Mouse (Mus musculus) T-helper 17 cell (primary cell): Measurements from ENCODE around the gene Ampd1.

Experiments used
- in situ Hi-C, 2 experiments: fragments of 300-600 bp; cut with MboI, MseI; formaldehyde crosslinking; loops; 1 replicate in 1 of 2; 2 replicates in 1 of 2; pipeline ENCODE4 v1.15.1; 2025; ENCODE audit warnings: high pct_unique_total_duplicates in 2 of 2

The Ampd1 gene

DNA sequence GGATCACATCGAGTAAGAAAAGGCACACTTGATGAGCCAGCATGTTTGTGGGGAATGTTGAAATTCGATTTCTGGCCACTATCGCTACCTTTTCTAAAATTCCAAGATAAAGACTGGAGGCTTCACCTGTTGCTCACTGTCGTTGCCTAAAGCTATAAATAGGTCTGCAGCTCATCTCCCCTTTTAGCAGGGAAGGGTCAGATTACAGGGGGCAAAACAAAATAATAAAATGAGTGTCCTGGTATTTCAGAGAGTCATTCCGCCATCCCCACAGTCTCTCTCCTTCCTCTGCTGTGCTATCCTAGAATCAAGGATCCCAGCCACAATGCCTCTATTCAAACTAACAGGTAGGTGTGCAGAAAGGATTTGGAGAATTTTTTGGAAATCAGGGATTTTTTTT lies at the start of gene Ampd1:
TSS of gene Ampd1 (plus strand) at position 244 of the 400 bp plus-strand sequence.
- in situ Hi-C loops, result no loop called here

DNA sequence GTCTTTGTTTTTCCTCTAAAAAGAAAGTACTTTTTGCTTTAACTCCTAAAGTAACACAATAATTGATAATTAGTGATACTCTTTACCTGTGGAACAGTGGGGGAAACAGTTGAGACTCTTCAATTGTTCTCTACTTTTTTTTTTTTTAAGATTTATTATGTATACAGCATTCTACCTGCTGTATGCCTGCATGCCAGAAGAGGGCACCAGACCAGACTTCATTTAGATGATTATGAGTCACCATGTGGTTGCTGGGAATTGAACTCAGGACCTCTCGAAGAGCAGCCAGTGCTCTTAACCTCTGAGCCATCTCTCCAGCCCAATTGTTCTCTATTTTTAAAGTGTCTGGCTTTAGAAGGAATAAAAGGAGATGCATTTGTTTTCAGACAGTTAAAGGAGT lies 47.6 kb upstream of the Ampd1 start:
- in situ Hi-C loops, result loop anchor here (10.0 to 25.0 kb wide), 2 partner anchors 149 to 1439 kb away; partner anchors contain the start of gene Bcas2 (in 1 of the 2)

DNA sequence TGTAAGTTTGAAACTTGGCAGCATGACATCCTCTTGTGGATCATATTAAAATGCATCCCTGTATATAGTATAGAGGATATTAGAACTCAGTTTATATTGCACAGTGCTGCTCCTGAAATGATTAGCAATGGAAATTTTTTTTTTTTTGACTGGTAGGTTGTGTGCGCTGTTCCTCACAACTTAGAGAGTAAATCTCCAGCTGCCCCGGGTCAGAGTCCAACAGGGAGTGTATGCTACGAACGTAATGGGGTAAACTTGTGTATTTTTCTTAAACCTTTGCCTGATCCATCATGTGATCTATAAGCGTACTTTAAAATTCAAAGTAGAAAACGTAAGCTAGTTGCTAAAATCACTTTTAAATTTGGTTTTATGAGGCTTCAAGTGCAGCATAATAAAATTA lies 33.5 kb upstream of the Ampd1 start:
- in situ Hi-C loops, result loop anchor here in 1 of 2 experiments (25.0 kb wide), 1 partner anchor 1453 kb away; no protein-coding TSS in a partner anchor

DNA sequence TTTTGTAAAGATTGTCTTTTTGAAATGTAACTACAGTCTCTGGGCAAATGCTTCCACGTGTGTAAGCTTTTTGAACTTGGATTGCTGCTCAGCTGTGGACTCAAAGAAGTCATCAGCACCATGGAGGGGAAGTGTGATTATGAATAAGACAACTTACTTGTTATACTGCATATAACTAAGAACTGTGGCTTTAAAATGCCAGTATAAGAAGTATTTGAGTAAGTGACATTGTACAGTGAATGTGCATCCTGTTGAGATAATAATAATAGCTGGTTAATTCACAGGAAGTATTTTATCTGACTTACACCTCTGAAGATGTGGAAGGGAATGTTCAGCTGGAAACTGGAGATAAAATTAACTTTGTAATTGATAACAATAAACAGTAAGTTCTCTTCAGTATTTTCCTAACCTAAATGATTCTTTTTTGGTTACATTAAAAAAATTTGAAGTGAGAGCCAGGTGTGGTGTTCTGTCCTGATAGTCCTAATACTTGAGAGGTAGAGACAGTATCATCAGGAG lies 32.9 kb upstream of the Ampd1 start:
- in situ Hi-C loops, result loop anchor here in 1 of 2 experiments (25.0 kb wide), 1 partner anchor 1454 kb away; no protein-coding TSS in a partner anchor

DNA sequence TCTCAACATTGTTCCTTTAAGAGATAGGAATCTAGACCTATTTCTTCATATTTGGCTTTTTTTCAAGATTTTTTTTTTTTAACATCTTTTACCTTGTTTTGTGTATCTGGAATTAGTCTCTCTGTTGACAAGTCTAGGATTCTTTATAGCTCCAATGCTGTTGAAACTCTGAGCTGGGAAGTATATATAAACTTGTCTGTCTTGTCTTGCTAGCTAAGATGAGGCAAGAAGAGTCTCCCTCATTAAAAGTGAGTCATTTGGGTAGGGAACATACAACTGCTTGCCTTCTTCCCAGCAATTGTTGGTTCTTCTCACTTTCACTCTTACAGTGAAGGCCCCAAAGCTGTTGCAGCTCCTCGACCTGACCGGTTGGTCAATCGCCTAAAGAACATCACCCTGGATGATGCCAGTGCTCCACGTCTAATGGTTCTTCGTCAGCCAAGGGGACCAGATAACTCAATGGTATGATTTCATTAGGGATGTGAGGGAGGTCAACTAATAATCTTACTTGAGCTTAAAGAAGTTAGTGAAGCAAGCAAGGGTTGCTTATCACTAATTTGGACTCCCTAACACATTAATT lies 17.7 kb upstream of the Ampd1 start:
- in situ Hi-C loops, result no loop called here

DNA sequence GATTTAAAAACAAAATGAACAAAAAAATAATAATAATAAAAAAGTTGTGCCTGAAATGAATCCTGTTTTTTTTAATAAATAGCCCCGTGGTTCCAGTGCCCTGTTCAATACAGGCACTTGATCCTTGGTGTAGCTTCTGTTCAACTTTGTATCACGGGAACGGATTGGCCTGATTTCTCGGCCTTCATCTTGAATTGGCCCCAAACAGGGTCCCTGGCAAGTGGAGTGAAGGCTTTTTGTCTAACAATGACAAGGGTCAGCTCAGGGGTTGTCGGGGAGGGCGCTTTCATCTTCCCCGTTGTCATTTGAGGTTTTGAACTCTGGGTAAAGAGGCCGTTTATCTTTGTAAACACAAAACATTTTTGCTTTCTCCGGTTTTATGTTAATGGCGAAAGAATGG lies 16.1 kb upstream of the Ampd1 start:
- in situ Hi-C loops, result no loop called here

DNA sequence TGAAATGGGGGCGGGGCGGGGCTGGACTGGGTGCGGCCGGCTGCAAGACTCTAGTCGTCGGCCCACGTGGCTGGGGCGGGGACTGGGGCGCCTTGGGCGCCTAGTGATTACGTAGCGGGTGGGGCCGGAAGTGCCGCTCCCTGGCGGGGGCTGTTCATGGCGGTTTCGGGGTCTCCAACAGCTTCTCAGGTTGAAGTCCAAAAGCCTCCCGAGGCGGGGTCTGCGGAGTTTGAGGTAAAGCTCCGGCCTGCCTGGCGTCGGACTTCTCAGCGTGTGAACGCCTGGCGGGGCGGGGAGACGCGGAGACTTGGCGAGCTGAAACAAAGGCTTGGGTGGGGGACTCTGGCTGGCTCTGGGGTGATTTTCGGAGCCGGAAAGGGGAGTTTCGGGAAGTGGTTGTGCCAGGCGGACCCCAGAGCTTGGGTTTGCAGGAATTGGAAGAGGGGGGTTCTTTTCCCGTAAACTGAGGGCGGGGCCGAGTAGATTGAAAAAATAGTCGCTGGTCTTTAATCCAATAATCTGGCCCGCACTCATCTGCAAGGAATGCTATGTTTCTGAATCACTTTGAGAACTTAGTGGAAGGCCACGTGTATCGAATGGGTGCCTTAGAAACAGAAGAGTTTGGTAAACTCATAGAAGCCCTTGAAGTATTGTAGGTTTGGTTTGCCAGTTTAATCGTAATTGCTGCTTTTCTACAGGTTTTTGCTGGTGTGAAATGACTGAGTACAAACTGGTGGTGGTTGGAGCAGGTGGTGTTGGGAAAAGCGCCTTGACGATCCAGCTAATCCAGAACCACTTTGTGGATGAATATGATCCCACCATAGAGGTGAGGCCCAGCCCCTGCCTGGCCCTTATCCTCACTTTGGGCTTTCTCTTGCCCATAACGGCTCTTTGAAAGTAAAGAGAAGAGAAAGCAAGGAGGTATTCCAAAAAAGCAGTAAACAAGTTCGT lies 15.3 kb upstream of the Ampd1 start, which contains the start of gene Nras:
TSS of gene Nras (plus strand) at position 79 of the 951 bp plus-strand sequence.
- in situ Hi-C loops, result no loop called here

DNA sequence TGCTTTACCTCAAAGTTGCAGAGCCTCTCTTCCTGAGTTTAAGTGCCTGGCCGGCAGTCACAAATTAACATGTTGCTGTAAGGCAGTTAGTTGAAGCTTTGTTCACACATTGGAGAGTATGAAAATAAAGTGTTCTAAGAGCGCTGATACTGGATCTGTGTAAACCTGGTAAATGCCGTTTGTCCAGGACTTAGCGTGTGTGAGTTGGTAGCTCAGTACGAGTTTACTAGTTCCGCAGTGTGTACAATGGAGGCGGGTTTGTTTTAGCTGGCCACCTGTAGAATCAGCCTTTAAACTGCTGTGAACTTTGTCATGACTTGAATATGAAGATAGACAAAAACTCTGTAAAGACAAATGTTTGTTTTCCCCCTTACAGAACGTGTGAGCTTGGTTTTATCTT lies 6.9 kb upstream of the Ampd1 start:
- in situ Hi-C loops, result no loop called here

DNA sequence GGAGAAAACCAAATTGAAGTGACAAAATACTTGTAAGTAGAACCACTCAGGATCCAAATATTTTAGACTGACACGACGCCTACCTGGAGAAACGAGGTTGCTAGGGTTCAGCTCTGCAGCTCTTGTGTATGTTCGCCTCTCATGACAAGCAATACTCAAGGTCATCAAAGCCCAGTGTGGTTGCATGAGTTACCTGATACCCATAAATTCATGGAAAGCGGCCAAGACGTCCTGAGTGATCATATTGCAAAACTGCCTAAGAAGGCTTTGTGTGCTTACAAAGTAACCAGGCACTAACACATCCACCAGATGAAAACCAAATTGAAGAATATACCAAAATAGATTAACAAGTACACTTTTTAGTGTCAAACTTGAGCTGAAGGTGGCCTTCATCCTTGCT lies 4.8 kb upstream of the Ampd1 start:
- in situ Hi-C loops, result no loop called here

DNA sequence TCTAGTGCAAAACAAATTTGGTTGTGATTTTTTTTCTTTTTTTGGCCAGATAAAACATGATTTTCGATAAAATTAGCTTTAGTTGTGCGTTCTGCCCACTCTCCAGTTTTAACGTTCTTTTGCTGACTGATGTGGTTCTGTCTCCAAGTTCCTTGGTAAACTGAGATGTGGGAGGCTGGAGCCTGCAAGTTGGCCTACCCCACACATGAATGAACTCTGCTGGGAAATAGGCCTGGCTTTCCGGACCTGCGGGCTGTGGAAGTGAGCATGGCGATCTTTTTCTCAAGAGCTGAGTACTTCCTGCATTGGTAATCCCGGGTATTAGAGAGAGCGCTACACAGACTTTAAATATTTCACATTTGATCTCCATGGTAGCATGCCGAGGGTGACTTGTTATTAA lies 2.1 kb downstream of the Ampd1 start:
- in situ Hi-C loops, result loop anchor here in 1 of 2 experiments (5.0 kb wide), 1 partner anchor 81 kb away; no protein-coding TSS in a partner anchor

DNA sequence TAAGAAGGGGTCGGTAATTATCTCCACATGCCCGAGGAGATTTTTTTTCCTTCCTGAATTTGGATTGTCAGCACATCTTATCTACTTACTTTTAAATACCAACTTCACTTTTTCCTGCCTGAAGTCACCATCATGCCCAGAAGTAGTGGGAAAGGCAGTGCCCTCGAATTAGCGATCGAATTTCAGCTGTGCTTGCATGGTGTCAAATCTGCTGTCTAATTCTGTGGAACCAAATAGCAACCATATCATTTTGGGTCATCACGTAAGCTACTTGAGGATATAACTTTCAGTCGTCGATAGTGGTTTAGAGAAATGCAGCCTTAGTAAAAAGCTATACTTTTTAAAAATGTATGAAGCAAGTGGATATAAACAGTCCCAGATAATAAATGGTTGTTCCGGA lies 2.7 kb downstream of the Ampd1 start:
- in situ Hi-C loops, result loop anchor here in 1 of 2 experiments (5.0 kb wide), 1 partner anchor 81 kb away; no protein-coding TSS in a partner anchor

DNA sequence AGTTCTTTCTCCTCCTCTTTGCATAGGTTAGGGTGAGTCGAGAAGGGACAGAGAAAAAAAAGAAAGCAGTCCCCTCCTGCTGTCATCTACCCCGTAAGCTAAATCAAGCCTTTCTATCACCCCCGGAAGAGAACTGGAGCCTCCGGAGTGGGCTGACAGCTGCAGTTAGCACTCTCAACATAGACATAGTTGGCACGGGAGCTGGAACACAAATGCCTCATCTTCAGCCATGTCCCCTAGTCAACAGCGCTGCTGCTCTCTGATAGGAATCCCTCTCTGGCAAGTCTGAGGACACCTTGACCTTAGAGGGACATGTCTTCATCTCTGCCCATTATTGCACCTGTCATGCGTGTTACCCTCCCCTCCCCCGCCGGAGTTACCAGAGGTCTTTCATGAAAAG lies 5.5 kb downstream of the Ampd1 start:
- in situ Hi-C loops, result loop anchor here in 1 of 2 experiments (5.0 kb wide), 1 partner anchor 78 kb away; no protein-coding TSS in a partner anchor

DNA sequence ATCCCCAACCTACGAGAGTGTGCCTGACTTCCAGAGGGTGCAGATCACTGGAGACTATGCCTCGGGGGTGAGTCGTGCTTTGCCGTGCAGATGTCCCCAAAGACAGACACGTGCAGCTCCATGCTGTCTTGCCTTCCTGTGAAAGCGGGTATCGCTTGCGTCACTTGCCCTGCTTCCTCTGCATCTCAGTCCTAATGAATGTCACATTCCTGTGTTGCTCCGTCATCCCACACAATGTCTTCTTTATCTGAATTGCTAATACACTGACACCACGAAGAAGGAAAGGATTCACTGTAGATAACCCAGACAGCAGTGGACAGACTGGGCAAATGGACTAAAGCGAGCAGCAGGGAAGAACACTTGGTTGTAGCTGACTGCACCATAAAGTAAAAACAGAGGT lies 7.2 kb downstream of the Ampd1 start:
- in situ Hi-C loops, result no loop called here

DNA sequence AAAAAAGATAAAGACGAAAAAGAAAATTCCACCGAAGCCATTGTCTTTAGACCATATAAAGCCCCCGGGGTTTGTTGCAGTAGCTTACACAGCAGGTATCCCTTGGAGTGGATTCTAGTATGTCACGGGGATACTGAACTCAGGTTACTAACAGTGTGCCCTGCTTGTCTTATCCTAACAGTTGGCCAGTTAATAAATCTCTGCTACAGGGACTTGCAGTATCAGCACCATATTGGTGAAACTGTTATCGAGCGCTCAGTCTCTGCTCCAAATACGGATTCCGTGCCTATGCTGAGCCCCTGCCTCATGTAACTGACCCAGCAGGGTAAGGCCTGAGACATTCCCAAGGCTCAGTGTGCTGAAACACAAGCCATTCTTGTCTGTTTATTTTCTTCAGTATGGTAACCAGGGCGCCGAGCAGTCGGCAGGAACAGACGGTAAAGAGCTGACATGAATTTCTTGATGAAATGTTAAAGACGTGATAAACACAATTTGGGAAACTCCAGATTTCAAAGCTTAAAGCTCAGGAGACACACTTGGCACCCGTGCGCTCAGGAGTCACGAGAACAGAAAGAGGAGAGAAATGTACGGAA lies 8.1 kb downstream of the Ampd1 start:
- in situ Hi-C loops, result no loop called here

DNA sequence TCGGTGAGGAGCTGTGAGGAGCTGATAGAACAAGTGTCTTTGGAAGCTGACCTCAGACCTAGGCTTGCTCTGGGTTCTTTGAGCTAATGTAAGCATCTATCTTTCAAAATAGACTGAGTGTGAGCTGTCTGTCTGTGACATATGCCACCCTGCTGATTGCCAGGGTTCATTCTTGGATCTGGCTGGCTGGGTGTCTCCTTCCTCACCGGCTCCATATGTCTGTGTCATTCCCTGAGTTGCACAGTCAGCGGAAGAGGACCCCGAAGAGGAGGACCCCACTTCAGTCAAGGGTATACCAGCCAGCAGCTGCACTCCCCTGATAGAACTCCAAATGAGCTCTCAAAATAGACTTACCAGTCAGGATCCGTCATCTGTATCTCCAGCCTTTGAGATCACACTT lies 8.9 kb downstream of the Ampd1 start:
- in situ Hi-C loops, result no loop called here

DNA sequence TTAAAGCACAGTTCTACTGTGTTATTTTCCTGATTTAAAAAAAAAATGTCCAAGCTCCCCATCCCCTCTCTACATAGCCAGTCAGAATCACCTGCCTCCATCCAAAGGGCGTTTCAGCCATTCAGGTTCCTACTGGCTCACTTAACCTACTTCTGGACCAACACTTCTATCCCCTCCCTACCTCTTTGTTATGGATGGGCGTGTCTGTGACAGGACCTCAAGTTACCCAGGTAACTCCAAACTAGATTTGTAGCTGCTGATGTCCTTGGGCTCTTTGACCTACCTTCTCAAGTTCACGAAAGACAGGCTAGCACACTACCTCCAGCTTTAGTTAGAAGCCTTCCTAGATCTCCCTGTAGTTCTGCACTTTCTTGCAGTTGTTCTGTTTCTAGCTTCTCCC lies 12.2 kb downstream of the Ampd1 start:
- in situ Hi-C loops, result no loop called here

DNA sequence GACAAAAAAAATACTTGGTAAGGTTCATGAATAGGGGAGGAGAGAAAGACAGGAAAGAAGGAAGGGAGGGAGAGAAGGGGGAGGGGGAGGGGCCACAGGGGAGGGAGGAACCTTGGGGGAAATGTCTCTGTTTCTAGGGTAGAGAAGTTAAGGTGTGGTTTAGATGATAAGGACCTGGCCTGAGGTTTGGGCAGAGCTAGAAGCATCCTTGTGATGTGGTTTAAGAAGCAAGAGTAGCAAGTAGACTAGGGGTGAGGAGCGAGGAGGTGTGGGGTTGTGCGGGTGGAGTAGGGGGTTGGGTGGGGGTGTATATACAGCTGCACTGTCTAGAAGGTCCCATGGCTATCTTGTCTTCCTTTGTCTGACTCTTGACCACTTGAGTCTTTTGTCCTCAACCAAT lies 17.9 kb downstream of the Ampd1 start:
- in situ Hi-C loops, result loop anchor here (10.0 kb wide), 2 partner anchors 73 to 1723 kb away; partner anchors contain the start of gene Mov10 (in 1 of the 2)

DNA sequence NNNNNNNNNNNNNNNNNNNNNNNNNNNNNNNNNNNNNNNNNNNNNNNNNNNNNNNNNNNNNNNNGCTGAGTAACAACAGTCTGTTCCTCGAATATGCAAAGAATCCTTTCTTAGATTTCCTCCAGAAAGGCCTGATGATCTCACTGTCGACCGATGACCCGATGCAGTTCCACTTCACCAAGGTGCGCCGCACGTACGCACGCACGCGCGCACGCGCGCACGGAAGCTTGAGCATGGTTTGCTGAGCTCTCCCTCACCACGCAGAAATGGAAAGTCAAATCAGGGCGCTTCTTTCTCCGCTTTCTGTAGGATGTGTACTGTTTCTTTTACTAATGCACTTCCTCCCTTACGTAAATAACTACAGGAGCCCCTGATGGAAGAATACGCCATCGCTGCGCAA lies 24.8 kb downstream of the Ampd1 start:
- in situ Hi-C loops, result loop anchor here (5.0 to 10.0 kb wide), 3 partner anchors 66 to 1716 kb away; partner anchors contain the start of gene Mov10 (in 1 of the 2)

DNA sequence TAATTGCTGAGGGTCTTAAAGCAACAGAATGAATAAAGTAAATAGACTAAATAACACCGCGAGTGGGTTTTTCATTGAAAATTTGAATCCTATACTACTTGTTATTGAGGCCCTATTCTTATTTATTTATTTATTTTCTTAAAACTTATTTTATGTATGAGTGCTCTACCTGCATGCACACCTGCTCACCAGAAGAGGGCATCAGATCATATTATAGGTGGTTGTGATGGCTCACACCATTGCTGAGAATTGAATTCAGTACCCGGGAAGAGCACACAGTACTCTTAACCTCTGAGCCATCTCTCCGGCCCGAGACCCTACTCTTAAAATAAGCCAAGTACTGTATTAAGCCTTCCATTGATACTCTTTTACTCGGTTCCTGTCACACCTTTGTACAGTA lies 25.9 kb downstream of the Ampd1 start:
- in situ Hi-C loops, result loop anchor here (5.0 to 10.0 kb wide), 4 partner anchors 65 to 1715 kb away; partner anchors contain the start of genes Mov10 (in 1 of the 2) and Tspan2 (in 1 of the 2)

DNA sequence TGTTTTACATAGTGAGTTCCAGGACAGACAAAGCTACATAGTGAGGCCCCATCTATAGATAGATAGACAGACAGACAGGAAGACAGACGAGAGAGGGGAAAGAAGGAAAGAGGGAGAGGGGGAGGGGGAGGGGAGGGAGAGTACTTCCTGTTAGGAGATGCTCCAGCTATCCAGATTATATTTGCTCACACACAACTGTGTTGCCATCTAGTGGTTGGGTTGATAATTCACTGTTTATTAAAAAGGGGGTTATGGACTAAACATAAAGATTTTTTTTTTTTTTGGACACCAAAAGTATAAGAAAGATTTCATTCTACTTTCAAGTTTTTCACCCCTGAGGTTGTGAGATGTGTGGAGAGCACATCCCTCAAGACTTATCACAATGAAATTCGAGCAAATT lies 26.9 kb downstream of the Ampd1 start:
- in situ Hi-C loops, result loop anchor here in 1 of 2 experiments (10.0 kb wide), 1 partner anchor 366 kb away; the partner anchor contains the start of gene Tspan2

DNA sequence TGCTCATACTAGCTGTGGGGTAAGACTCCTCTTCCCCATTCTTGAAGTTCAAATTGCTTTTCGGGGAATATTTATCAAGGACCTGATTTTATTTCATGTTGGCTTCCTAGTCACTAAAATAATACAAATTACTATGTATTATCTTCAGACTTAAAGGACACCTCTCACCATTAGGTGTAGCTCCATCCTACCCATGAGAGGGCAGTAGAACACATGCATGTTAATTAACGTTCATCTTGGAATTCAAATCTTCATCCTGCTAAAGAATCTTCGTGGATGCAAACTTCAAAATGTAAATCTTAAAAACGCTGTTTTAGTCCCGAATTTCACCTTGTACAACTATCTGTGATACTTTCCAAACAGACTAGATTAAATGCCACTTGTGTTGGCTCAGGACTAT lies 27.4 kb downstream of the Ampd1 start:
- in situ Hi-C loops, result loop anchor here in 1 of 2 experiments (10.0 kb wide), 1 partner anchor 366 kb away; the partner anchor contains the start of gene Tspan2
